Mouse (Mus musculus) activated CD4-positive, CD25-positive, alpha-beta regulatory T cell, adult 4 months (primary cell): ENCODE results near the gene 4931408C20Rik. TPM values are rescaled to one million over a fixed set of nuclear protein-coding genes. Genes with fewer than 3 reads are reported as not detected.

Experiments used
- ATAC-seq: one replicate; pipeline ENCODE4 v1.8.0; 2017
- polyA plus RNA-seq, 2 experiments: library from polyadenylated mRNA; unstranded; fragments of 100-300 nt; shearing (Covaris generic); gene quantifications; one replicate each; pipeline ENCODE4 v1.2.1; 2017

The 4931408C20Rik gene
- not detected for polyA plus RNA-seq

GRCm38 (mm10) chr1:26686842-26687760 lies at the start of gene 4931408C20Rik:
Gene 4931408C20Rik, minus strand, starts transcription at chr1:26687460.
- no peak for ATAC-seq

GRCm38 (mm10) chr1:26687926-26688325 lies 666 bp upstream of the 4931408C20Rik start:
- ATAC-seq: no peak

- ATAC-seq: no peak
Observed at GRCm38 (mm10) chr1:26685952-26686693, 1.1 kb downstream of the 4931408C20Rik start.

- no peak for ATAC-seq
Observed at GRCm38 (mm10) chr1:26685383-26685782, 1.9 kb downstream of the 4931408C20Rik start.

GRCm38 (mm10) chr1:26649704-26650388 lies 37.4 kb downstream of the 4931408C20Rik start:
- ATAC-seq: no peak

GRCm38 (mm10) chr1:26636051-26636450 lies 51.2 kb downstream of the 4931408C20Rik start:
- no peak for ATAC-seq
